Mouse (Mus musculus): ENCODE measurements around the gene Lrrc1. TPM values are rescaled to one million over a fixed set of nuclear protein-coding genes. Genes with fewer than 3 reads are reported as not detected.

The Lrrc1 gene
- 19.3 and 24.8 TPM in 2 replicates for polyA plus RNA-seq (2012; rRNA removed)

GRCm38 (mm10) chr9:77544354-77545067 lies at the start of gene Lrrc1:
Gene Lrrc1 (minus strand): TSS chr9:77544870.

Other genes with a start within 250 kb of the Lrrc1 start
- 0.59 and 1.4 TPM in 2 replicates for gene Mlip, start 191.9 kb downstream of the Lrrc1 start, polyA plus RNA-seq (2012; rRNA removed)
- gene Klhl31, start 91.6 kb upstream of the Lrrc1 start, polyA plus RNA-seq (2012; rRNA removed) = 0.05 and 0.75 TPM in 2 replicates
- gene Gclc, start 209.7 kb upstream of the Lrrc1 start, polyA plus RNA-seq (2012; rRNA removed) = 29.1 and 29.8 TPM in 2 replicates

Data from central nervous system, embryonic 14 days (tissue).